ENCODE assay signal across 13 mouse cellular contexts in genomic region chr8:50917540-50917939, GRCm38 (mm10).
A peak's percentile ranks its signal among the peaks of the same experiment; 100 is the strongest.
DNase-seq lines count a peak whose midpoint lies in the region; ATAC-seq and TF ChIP-seq lines count a peak whose summit lies in the region.
"Had no signal": no experiment of that assay in that cellular context is flagged by ENCODE, and none has a peak within 500 bp of the region (broad histone marks: within the 10 kb centered on the region; RNA-seq: fewer than 3 reads in every experiment).

No protein-coding gene starts in this region.

- TF ChIP-seq CTCF in heart, adult 2 months (IDR thresholded peaks at IDR 0.05): no peak

- no peaks in the 10 kb centered on the region for H3K36me3 ChIP-seq in neural tube, embryonic 11.5 days (ENCODE audit: control insufficient read depth, insufficient read depth, low read length)
- no peaks in the 10 kb centered on the region for H3K36me3 ChIP-seq in midbrain, embryonic 13.5 days
- no peaks in the 10 kb centered on the region for H3K36me3 ChIP-seq in heart, adult 2 months (ENCODE audit: control insufficient read depth, insufficient read depth, low read length)
- H3K36me3 ChIP-seq: G1E; liver, embryonic 15.5 days had no signal

- no peak for TF ChIP-seq POLR2A in heart, adult 2 months (IDR thresholded peaks at IDR 0.05; ENCODE audit: insufficient read depth, low read depth, low read length)

- H3K4me2 ChIP-seq in neural tube, embryonic 11.5 days (ENCODE audit: low read depth): peak overlapping the region; percentile 88; the same call in 1 of the 2 replicates
- H3K4me2 ChIP-seq in midbrain, embryonic 13.5 days (replicated peaks): peak overlapping the region; percentile 97
- H3K4me2 ChIP-seq: liver, embryonic 15.5 days had no signal

- TF ChIP-seq EP300 in heart, adult 2 months (IDR thresholded peaks at IDR 0.05; ENCODE audit: insufficient read depth, low read depth, low read length): no peak

- 0 out of 2 replicates have a peak, but pooled peaks cover 3% of the 10 kb centered on the region for H3K4me1 ChIP-seq in neural tube, embryonic 11.5 days (ENCODE audit: control insufficient read depth, insufficient read depth, low read length)
- H3K4me1 ChIP-seq in midbrain, embryonic 13.5 days (replicated peaks): peaks cover 13% of the 10 kb centered on the region
- H3K4me1 ChIP-seq in heart, adult 2 months (ENCODE audit: control insufficient read depth, insufficient read depth, low read length): no peaks in the 10 kb centered on the region
- H3K4me1 ChIP-seq: liver, embryonic 15.5 days had no signal

- no peak overlapping the region for H3K4me3 ChIP-seq in neural tube, embryonic 11.5 days (ENCODE audit: low read depth, low read length)
- H3K4me3 ChIP-seq in midbrain, embryonic 13.5 days (replicated peaks): peak overlapping the region; percentile 82
- no peak overlapping the region for H3K4me3 ChIP-seq in heart, adult 2 months
- H3K4me3 ChIP-seq: liver, embryonic 15.5 days had no signal

- no peaks in the 10 kb centered on the region for H3K9me3 ChIP-seq in neural tube, embryonic 11.5 days (ENCODE audit: control insufficient read depth, low read length)
- no peaks in the 10 kb centered on the region for H3K9me3 ChIP-seq in midbrain, embryonic 13.5 days
- H3K9me3 ChIP-seq: liver, embryonic 15.5 days had no signal

- peak; percentile 11 for DNase-seq in embryo, embryonic 10 days (ENCODE audit: low spot score)
- DNase-seq in embryo, embryonic 9.5 days (ENCODE audit: extremely low spot score): no peak
- no peak for DNase-seq in neural tube, embryonic 11.5 days (ENCODE audit: low spot score)
- DNase-seq in neural tube, embryonic 10.5 days (ENCODE audit: extremely low spot score, low spot score): no peak
- no peak for DNase-seq in frontal cortex, adult 2 months (ENCODE audit: extremely low spot score in 1 of 2, low spot score in 1 of 2)
- DNase-seq in gastrocnemius, postnatal 36 days: no peak
- DNase-seq in heart, adult 2 months: no peak
- DNase-seq: cerebellum, adult 9-10 months; kidney, adult 18-20 months; right cerebral cortex, adult 18-20 months had no signal

- intact Hi-C loops in gastrocnemius, postnatal 36 days (cut with DNase I): no loop called here
- intact Hi-C loops in heart, adult 2 months (cut with DNase I): no loop called here

- no peak for ATAC-seq in neural tube, embryonic 11.5 days (ENCODE audit: insufficient read depth, low FRiP score, low TSS enrichment)
- no peak for ATAC-seq in midbrain, embryonic 13.5 days

- no peaks in the 10 kb centered on the region for H3K79me2 ChIP-seq in heart, adult 2 months (replicated peaks; ENCODE audit: control insufficient read depth, insufficient read depth, low read length)

- 25% methylated on average over 5 of the region's 5 CpGs for WGBS in neural tube, embryonic 11.5 days
- 19% methylated on average over 5 of the region's 5 CpGs for WGBS in midbrain, embryonic 13.5 days
- WGBS in heart, adult 2 months: 25% methylated on average over 5 of the region's 5 CpGs

- no peak overlapping the region for H3K9ac ChIP-seq in neural tube, embryonic 11.5 days (ENCODE audit: low read length)
- H3K9ac ChIP-seq in midbrain, embryonic 13.5 days (replicated peaks): no peak overlapping the region
- no peak overlapping the region for H3K9ac ChIP-seq in heart, adult 2 months (ENCODE audit: low read depth, low read length)
- H3K9ac ChIP-seq: liver, embryonic 15.5 days had no signal

- H3K27me3 ChIP-seq in neural tube, embryonic 11.5 days (ENCODE audit: control insufficient read depth, insufficient read depth, low read length): peaks cover 2% of the 10 kb centered on the region; the same call in 1 of the 2 replicates
- peaks cover 7% of the 10 kb centered on the region; the same call in 1 of the 2 replicates for H3K27me3 ChIP-seq in midbrain, embryonic 13.5 days
- peaks cover 3% of the 10 kb centered on the region for H3K27me3 ChIP-seq in heart, adult 2 months (ENCODE audit: control insufficient read depth, insufficient read depth, low read length)

- H3K27ac ChIP-seq in neural tube, embryonic 11.5 days (ENCODE audit: low read depth, low read length): no peak overlapping the region
- H3K27ac ChIP-seq in midbrain, embryonic 13.5 days: no peak overlapping the region
- H3K27ac ChIP-seq in heart, adult 2 months: no peak overlapping the region
- H3K27ac ChIP-seq: liver, embryonic 15.5 days had no signal
